Mouse (Mus musculus): Measurements from ENCODE around the gene Trio.

Gene Trio

GRCm38 (mm10) chr15:27919540-27919939 lies 106.1 kb downstream of the Trio start:
- peak; percentile 36 for DNase-seq

GRCm38 (mm10) chr15:27918798-27919197 lies 106.8 kb downstream of the Trio start:
- no peak for DNase-seq

- no peak for DNase-seq
Observed at GRCm38 (mm10) chr15:27916204-27916603, 109.4 kb downstream of the Trio start.

- no peak for DNase-seq
Observed at GRCm38 (mm10) chr15:27913013-27913412, 112.6 kb downstream of the Trio start.

- DNase-seq, result no peak
Observed at GRCm38 (mm10) chr15:27911196-27911595, 114.5 kb downstream of the Trio start.

DNA sequence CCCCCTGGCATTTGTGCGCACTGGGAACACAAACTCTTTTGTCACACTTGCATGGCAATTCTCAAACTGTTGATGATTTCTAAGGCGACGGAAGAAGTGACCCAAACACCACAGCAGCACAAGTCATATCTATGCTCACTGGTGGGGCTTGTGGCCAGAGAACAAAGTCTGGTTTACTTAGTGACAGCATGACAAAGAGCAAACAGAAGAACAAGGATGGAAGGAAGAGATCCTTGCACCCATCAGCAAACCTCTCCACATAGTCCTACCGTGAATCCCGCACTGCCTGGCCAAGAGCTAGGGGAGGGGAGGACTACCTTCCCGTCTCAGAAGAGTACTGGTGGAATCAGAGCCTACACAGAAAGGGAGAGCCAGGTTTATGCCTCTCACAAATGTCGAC lies 115.5 kb downstream of the Trio start:
- no peak for DNase-seq

DNA sequence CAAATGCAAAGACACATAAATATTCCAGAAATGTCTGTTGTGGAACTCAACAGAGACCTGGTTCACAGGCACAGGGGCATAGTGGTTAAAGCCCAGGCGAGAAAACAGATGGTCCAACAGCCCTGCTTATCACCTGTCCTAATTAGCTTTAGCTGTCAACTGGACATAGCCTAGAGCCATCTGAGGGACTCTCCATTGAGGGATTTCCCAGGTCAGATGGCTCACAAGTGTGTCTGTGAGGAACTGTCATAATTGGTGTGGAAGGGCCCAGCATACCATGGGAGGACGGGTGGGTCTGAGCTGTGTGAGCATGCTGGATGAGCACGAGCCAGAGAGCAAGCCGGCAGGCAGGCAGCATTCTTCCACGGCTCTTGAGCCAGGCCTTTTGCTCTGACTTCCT lies 118.0 kb downstream of the Trio start:
- DNase-seq, result no peak

DNA sequence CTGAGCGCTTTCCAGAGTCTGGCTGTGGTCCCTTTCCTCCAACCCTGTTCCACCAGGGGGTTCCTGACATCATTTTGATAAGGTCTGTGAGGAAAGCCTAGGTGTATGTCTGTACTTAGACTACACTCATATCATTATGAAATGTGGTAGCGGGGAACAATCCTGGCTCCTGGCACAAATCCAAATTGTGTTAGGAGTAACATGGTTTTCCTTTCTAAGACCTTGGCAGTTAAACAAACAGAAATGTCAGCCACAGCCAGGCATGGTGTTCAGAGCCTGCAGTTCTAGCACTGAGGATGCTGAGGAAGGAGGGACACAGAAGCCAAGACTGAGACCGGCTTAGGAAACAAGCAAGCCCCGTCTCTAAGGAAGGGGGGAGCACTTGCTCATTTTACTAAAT lies 119.2 kb downstream of the Trio start:
- DNase-seq, result no peak

DNA sequence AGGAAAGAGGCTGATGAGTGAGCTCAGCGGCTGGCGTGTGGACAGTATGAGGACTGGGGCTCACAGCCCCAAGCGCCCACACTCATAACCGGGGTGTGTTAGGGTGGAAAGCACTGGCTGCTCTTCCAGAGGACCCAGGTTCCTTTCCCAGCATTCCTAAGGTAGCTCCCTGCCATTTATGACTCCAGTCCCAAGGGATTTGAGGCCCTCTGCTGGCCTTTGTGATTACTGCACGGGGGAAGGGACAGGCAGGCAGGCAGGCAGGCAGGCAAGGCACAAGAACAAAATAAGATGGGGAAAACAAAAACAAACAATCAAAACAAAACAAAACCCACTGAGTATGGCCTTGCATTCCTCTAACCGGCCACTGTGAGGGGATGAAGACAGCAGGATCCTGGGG lies 120.3 kb downstream of the Trio start:
- peak; percentile 19 for DNase-seq

- no peak for DNase-seq
Observed at GRCm38 (mm10) chr15:27904346-27905005, 121.2 kb downstream of the Trio start.

- DNase-seq, result no peak
Observed at GRCm38 (mm10) chr15:27901200-27901599, 124.4 kb downstream of the Trio start.

- DNase-seq, result no peak
Observed at GRCm38 (mm10) chr15:27898795-27899406, 126.7 kb downstream of the Trio start.

DNA sequence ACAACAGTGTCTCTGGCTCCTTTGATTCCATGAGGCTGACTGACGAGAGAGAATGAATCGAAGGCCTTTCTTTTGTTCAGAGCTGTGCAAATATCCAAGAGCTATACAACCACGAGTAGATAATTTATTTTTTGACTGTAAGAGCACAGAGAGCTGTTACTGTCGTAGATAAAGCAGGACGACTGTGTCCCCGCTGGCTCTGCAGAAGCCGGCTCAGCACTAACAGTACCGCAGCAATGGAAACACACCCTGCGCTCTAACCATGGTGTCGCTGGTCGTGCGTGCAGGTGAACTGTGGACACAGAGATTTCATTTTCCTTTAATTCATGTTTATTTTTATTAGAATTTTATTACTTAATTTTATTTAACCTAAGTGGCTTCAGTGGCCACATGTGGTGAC lies 131.5 kb downstream of the Trio start:
- no peak for DNase-seq

GRCm38 (mm10) chr15:27892029-27892428 lies 133.6 kb downstream of the Trio start:
- no peak for DNase-seq

GRCm38 (mm10) chr15:27890666-27891065 lies 135.0 kb downstream of the Trio start:
- no peak for DNase-seq

- DNase-seq, result no peak
Observed at GRCm38 (mm10) chr15:27888153-27888552, 137.5 kb downstream of the Trio start.

GRCm38 (mm10) chr15:27886992-27887391 lies 138.7 kb downstream of the Trio start:
- DNase-seq, result no peak

- DNase-seq, result peak; percentile 81
Observed at GRCm38 (mm10) chr15:27884347-27885250, 141.0 kb downstream of the Trio start.

DNA sequence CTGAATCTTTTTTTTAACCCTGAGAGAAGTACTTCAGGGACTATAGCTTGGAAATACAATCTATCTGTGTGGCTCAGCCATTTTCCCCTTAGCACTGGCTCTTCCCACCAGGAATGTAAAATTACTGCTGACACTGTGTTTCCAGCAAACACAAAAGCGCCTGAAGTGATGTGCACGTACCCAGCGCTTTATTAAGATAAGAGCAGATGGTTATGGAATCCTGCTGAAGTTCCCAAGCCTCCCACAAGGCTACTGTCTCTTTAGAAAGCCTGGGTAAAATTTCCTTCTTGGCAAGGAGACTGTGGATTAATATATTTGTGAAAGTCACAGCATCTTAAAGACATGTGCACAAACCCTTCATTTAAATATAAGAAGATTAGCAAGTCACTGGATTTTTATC lies 141.8 kb downstream of the Trio start:
- no peak for DNase-seq

DNA sequence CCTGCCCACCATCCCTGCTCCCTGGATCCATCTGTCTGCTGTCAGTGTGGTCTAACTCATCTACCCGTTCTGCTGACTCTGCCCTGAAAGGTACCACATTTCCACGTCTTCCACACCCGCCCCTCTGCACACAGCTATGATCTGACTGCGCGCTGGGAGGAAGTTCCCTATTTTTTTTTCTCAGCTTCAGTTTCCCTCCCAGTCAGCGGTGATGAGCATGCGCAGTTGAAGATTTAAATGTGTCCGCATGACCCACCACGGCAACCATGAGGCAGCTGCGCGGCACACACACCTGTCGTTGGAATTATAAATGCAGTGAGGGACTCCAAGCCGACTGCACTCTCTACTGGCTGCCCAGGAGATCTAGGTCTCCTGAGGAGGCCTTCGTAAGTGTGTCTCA lies 142.8 kb downstream of the Trio start:
- DNase-seq, result no peak

GRCm38 (mm10) chr15:27877831-27878230 lies 147.8 kb downstream of the Trio start:
- no peak for DNase-seq

DNA sequence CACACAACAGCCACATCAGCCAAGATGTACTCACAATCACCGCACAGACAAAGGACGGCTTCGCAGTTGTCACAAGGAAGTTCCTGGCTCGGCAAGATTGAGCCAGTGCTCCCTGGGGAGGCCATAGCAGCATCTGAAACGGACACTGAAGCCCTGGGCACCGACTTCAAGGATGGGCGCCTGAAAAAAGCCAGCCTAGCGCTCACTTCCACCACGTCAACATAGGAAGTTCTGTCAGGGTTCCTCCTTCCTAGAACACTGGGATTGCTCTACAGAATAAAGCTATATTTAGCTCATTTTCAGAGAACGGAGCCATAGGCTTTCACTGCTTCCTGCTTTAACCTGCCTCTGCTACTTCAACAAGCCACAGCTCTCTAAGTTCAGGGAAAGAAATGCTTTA lies 149.3 kb downstream of the Trio start:
- DNase-seq, result no peak

- DNase-seq, result no peak
Observed at GRCm38 (mm10) chr15:27875753-27876152, 149.9 kb downstream of the Trio start.
